In genomic region chr8:105464595-105464994, GRCm38 (mm10) we compare ENCODE assay signal across 13 mouse cellular contexts. TPM values are rescaled to one million over a fixed set of nuclear protein-coding genes. Genes with fewer than 3 reads are reported as not detected.
DNase-seq lines count a peak whose midpoint lies in the region; ATAC-seq lines count a peak whose summit lies in the region.
"Had no signal": no experiment of that assay in that cellular context is flagged by ENCODE, and none has a peak within 500 bp of the region (broad histone marks: within the 10 kb centered on the region; RNA-seq: fewer than 3 reads in every experiment).

No protein-coding gene starts in this region.

- intact Hi-C loops in heart, postnatal 10 days (cut with DNase I): no loop called here
- intact Hi-C loops in heart, postnatal 36 days (cut with DNase I): no loop called here

- peak; percentile 74 for ATAC-seq in megakaryocyte progenitor cell, adult 5-6 weeks (replicated peaks; ENCODE audit: poor library complexity)

- DNase-seq in cerebellum, adult 11 months: peak; percentile 43
- DNase-seq in cerebellum, adult 8-10 months: no peak
- DNase-seq in heart, postnatal 10 days: peak; percentile 51 to 58
- DNase-seq in heart, postnatal 36 days: no peak
- peak; percentile 38 to 58 for DNase-seq in right cerebral cortex, postnatal 10 days (ENCODE audit: low spot score in 2 of 2)
- no peak for DNase-seq in right cerebral cortex, adult 2 months (ENCODE audit: low spot score in 2 of 2)
- DNase-seq in urinary bladder, adult 18-20 months (ENCODE audit: low spot score in 2 of 2): no peak
- DNase-seq: kidney, adult 18-20 months; liver; right cerebral cortex, postnatal 4 days; thymus, postnatal 25 days had no signal

RNA-seq across cellular contexts. Expression of gene Tppp3, which starts 6.7 kb away (rescaled TPM):
- 10 to 100 TPM; 55.8 to 56.1 TPM for total RNA-seq in heart, postnatal 10 days (2021)
- 10 to 100 TPM; 43.3 to 45.7 TPM for total RNA-seq in heart, postnatal 36 days (2021)
- total RNA-seq in megakaryocyte progenitor cell, adult 5-6 weeks (2015): 0.27 TPM in 1 of 2 replicates, not detected in the other
- 0.57 and 2.4 TPM in 2 replicates for total RNA-seq in megakaryocyte progenitor cell, adult 5-6 weeks (2017)

RNA-seq across cellular contexts. Expression of gene Zdhhc1, which starts 32.1 kb away (rescaled TPM):
- total RNA-seq in heart, postnatal 10 days (2021): 10 to 100 TPM; 14.8 to 16.8 TPM
- 10 to 100 TPM; 14.5 to 14.9 TPM for total RNA-seq in heart, postnatal 36 days (2021)
- total RNA-seq in megakaryocyte progenitor cell, adult 5-6 weeks (2015): 4.8 and 5.7 TPM in 2 replicates
- total RNA-seq in megakaryocyte progenitor cell, adult 5-6 weeks (2017): 2.7 and 5.0 TPM in 2 replicates

RNA-seq across cellular contexts. Expression of gene Lrrc36, which starts 51.2 kb away (rescaled TPM):
- 1 to 10 TPM in 1 of 2 experiments, under 1 TPM in 1; 0.77 to 1.2 TPM for total RNA-seq in heart, postnatal 10 days (2021)
- under 1 TPM; 0.41 to 0.56 TPM for total RNA-seq in heart, postnatal 36 days (2021)
- 0.30 TPM in 1 of 2 replicates, not detected in the other for total RNA-seq in megakaryocyte progenitor cell, adult 5-6 weeks (2015)
- 0.91 and 1.2 TPM in 2 replicates for total RNA-seq in megakaryocyte progenitor cell, adult 5-6 weeks (2017)
- total RNA-seq: monocyte, adult 5-6 weeks had no signal

RNA-seq across cellular contexts. Expression of gene Kctd19, which starts 51.3 kb away (rescaled TPM):
- under 1 TPM in 1 of 2 experiments, not detected in 1; 0.12 TPM for total RNA-seq in heart, postnatal 10 days (2021)
- under 1 TPM; 0.24 to 0.53 TPM for total RNA-seq in heart, postnatal 36 days (2021)
- not detected in 2 replicates for total RNA-seq in megakaryocyte progenitor cell, adult 5-6 weeks (2015)
- 0.12 TPM in 1 of 2 replicates, not detected in the other for total RNA-seq in megakaryocyte progenitor cell, adult 5-6 weeks (2017)
- total RNA-seq: monocyte, adult 5-6 weeks had no signal

RNA-seq across cellular contexts. Expression of gene Hsd11b2, which starts 54.0 kb away (rescaled TPM):
- 1 to 10 TPM in 1 of 2 experiments, under 1 TPM in 1; 0.60 to 2.1 TPM for total RNA-seq in heart, postnatal 10 days (2021)
- not detected for total RNA-seq in heart, postnatal 36 days (2021)
- 0.10 and 0.12 TPM in 2 replicates for total RNA-seq in megakaryocyte progenitor cell, adult 5-6 weeks (2015)
- total RNA-seq in megakaryocyte progenitor cell, adult 5-6 weeks (2017): not detected in 2 replicates
- total RNA-seq: monocyte, adult 5-6 weeks had no signal

Comparison
In these comparisons a context has a peak if more than half of its experiments do, and no peak if none do; other contexts are left out.
1. DNase-seq: peak in cerebellum, adult 11 months (single experiment), heart, postnatal 10 days (2 of 2) and right cerebral cortex, postnatal 10 days (2 of 2); none in cerebellum, adult 8-10 months (single experiment), heart, postnatal 36 days (0 of 2), right cerebral cortex, adult 2 months (0 of 2) and urinary bladder, adult 18-20 months (0 of 2).
2. RNA of gene Tppp3, which starts 6.7 kb away (total RNA-seq): 55.8 to 56.1 TPM in heart, postnatal 10 days and 43.3 to 45.7 TPM in heart, postnatal 36 days; 0.27 to 2.4 TPM in megakaryocyte progenitor cell, adult 5-6 weeks; every median in the first group is over 10 times any median in the second.